Mouse (Mus musculus) testis, adult 2 months (tissue): ENCODE measurements around the gene Clptm1. TPM values are rescaled to one million over a fixed set of nuclear protein-coding genes. Genes with fewer than 3 reads are reported as not detected.

Experiments
- H3K27ac ChIP-seq: fragments of 200-500 bp; 2 replicates; pipeline ENCODE4 v1.5.1; 2012; ENCODE audit warnings: low read depth, low read length; ENCODE audit not compliant: control insufficient read depth, insufficient read depth
- H3K27me3 ChIP-seq: fragments of 200-500 bp; 2 replicates; pipeline ENCODE4 v1.6.1; 2012; ENCODE audit warnings: mild to moderate bottlenecking, low read length, moderate library complexity; ENCODE audit not compliant: control insufficient read depth, insufficient read depth
- H3K36me3 ChIP-seq: fragments of 200-500 bp; 2 replicates; pipeline ENCODE4 v1.6.1; 2012; ENCODE audit warnings: mild to moderate bottlenecking, low read length; ENCODE audit not compliant: control insufficient read depth, insufficient read depth
- H3K4me1 ChIP-seq: fragments of 200-500 bp; 2 replicates; pipeline ENCODE4 v1.6.1; 2012; ENCODE audit warnings: low read length; ENCODE audit not compliant: control insufficient read depth, insufficient read depth
- H3K4me3 ChIP-seq: fragments of 200-500 bp; 2 replicates; pipeline ENCODE4 v1.5.1; 2012; ENCODE audit warnings: low read depth, mild to moderate bottlenecking, low read length, moderate library complexity, mixed read lengths; ENCODE audit not compliant: control insufficient read depth
- CTCF ChIP-seq: fragments of 200-500 bp; IDR thresholded peaks from 2 replicates; pipeline ENCODE4 v1.5.1; 2012; ENCODE audit warnings: low read depth, mild to moderate bottlenecking, inconsistent platforms, low read length, moderate library complexity; ENCODE audit not compliant: control insufficient read depth, insufficient read depth, insufficient replicate concordance
- POLR2A ChIP-seq: fragments of 200-500 bp; IDR thresholded peaks from 2 replicates; pipeline ENCODE4 v1.6.1; 2012; ENCODE audit warnings: low read depth, mild to moderate bottlenecking, inconsistent platforms, low read length, moderate library complexity; ENCODE audit not compliant: control insufficient read depth
- polyA plus RNA-seq: library from polyadenylated mRNA; depleted of rRNA; stranded (reverse); fragments of >200 nt; gene quantifications from 2 replicates; pipeline ENCODE4 v1.2.3, GENCODE M21; 2012; rRNA removed

The Clptm1 gene
- 81.1 and 85.6 TPM in 2 replicates for polyA plus RNA-seq

DNA sequence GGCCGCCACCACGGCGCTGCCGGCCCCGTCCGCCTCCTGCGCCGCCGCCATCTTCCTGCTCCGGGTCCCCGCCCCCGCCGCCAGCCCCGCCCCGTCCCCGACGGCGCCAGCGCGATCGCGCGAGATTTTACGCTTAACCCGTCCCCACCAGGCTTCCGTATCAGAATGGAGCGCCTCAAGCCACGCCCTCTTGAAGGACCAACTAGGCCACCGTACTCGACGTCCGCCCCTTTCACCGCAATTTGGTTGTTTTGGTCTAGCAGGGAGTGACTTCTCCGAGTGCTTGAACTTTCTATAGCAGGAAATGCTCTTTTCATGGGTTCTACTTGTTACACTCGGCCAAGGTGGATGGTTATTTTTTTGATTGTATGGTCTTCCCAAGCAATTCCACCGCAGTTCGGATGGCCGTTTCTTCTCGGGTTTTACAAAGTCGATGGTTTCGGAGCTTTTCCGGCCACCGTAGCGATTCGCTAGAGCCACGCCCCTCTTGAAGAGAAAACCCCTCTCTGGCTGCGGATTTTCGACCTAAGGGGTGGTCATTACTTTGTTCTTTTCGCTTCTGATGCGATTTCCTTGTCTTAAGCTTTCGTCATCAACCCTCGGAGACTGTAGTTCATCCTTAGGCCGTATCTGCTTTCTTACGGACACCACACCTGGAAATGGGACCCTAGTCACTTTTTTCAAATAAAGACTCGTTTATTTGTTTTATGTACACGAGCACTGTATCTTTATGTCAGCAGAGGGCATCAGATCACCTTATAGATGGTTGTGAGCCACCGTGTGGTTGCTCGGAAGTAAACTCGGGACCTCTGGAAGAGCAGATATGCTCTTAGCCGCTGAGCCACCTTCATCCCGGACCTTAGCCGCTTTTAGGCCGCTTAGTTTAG, at the start of gene Clptm1:
TSS of gene Clptm1 (minus strand) at position 79 of the 887 bp plus-strand sequence.
- Histone ChIP-seq H3K4me3 (peak within 1 kb of the TSS; percentile 92), H3K36me3 (no peaks in the 10 kb centered on the region), H3K27ac (peak within 1 kb of the TSS; percentile 99), H3K4me1 (peaks cover 12% of the 10 kb centered on the region), H3K27me3 (no peaks in the 10 kb centered on the region)
- TF ChIP-seq CTCF (no peak), POLR2A (peak; percentile 85)

DNA sequence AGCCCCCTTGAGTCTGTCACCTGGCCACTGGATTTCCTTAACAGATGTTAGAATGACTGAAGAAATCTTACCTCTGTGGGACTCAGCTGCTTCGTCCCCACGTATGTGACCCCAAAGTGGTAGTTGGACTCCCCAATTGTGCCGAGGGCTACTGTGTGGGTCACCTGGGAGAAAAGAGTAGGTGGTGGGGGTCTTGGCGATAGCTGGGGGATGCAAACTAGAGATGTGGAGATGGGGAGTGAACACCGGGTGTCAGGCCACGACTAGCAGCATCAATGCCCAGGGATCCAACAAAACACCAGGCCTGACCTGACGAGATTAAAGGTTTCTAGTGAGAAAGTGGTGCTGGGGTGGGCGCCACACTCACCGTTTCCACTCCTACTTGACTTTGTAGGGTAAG, 48.8 kb upstream of the Clptm1 start:
- Histone ChIP-seq H3K27me3 (no peaks in the 10 kb centered on the region), H3K36me3 (peaks cover 1% of the 10 kb centered on the region), H3K4me1 (no peaks in the 10 kb centered on the region; the same call in none of the 2 replicates), H3K27ac (no peak overlapping the region), H3K4me3 (no peak overlapping the region)
- TF ChIP-seq CTCF (no peak), POLR2A (no peak)

DNA sequence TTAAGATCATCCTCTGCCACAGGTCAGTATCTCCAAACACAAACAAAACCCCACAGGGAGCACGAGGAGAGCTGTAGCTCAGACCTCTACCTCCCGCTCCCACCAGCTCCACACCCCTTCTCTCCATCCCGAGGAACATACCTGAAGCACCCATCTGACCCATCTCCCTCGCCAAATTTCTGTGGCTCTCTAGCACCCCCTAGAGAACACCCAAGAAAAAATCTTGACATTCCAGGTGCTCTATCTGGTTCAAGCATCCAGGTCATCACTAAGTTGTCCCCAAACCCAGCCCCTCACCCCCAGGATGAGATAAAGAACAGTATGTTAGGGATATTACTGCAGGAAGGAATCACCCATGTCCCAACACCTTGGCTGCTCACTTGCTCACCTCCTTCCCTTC, 48.4 kb upstream of the Clptm1 start:
- no peak overlapping the region for H3K4me3 ChIP-seq
- no peaks in the 10 kb centered on the region; the same call in none of the 2 replicates for H3K4me1 ChIP-seq
- H3K27me3 ChIP-seq, result no peaks in the 10 kb centered on the region
- H3K36me3 ChIP-seq, result peaks cover 1% of the 10 kb centered on the region
- no peak overlapping the region for H3K27ac ChIP-seq
- 0 out of 2 replicates have a peak, but pooled peaks have one; percentile 14 for TF ChIP-seq CTCF
- TF ChIP-seq POLR2A, result no peak

DNA sequence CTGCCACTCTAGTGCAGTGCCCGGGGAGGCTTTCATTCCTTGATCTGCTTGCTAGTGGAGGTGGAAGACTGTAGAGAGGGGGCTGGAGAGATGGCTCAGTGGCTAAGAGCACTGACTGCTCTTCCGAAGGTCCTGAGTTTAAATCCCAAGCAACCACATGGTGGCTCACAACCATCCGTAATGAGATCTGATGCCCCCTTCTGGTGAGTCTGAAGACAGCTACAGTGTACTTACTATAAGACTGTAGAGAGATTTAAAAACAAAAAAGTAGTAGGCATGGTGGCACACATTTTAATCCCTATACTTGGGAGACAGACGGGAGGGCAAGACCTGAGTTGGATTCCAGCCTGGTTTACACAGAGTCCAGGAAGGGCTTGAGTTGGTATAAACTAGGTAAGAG, 47.6 kb upstream of the Clptm1 start:
- no peak overlapping the region for H3K4me3 ChIP-seq
- H3K4me1 ChIP-seq, result no peaks in the 10 kb centered on the region; the same call in none of the 2 replicates
- TF ChIP-seq POLR2A (no peak), CTCF (no peak)
- peaks cover 1% of the 10 kb centered on the region for H3K36me3 ChIP-seq
- H3K27me3 ChIP-seq, result no peaks in the 10 kb centered on the region
- H3K27ac ChIP-seq, result no peak overlapping the region

DNA sequence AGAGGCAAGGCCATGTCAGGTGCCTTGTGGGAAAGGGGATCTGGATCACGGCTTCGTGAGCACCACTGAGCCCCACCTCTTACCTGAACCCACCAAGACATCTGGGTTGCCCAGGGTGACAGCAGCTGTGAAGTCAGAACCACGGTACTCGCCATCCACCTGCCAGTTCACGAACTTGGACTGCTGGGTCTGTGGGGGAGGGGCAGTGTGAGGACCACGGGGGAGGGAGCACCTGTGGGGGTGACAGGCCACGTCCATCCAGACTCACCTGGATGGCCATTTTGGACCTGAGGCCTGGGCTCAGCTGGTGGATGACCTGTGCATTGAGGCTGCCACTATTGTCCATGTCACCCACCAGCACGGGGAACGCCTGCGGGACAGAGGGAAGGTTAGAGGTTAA, 45.8 kb upstream of the Clptm1 start:
- Histone ChIP-seq H3K27ac (no peak overlapping the region), H3K4me3 (no peak overlapping the region), H3K4me1 (no peaks in the 10 kb centered on the region; the same call in none of the 2 replicates), H3K36me3 (peaks cover 1% of the 10 kb centered on the region), H3K27me3 (no peaks in the 10 kb centered on the region)
- no peak for TF ChIP-seq CTCF
- TF ChIP-seq POLR2A, result no peak

DNA sequence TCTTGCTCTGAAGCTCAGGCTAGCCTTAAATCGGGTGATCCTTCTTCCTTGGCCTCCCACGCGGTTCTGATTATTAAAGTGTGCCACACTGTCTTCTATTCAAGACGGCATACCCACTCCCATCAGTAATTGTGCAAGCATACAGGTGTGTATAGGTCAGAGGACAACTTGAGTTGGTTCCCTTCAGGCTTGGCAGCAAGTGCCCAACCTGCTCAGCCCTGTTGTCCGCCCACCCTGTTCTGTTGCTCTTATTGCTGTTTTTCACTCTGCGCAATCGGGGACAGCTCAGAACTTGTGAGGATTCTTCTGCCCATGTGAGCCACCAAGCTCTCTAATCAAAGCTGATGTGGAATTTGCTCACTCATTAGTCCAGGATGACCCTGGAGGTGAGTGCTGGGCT, 40.4 kb upstream of the Clptm1 start:
- Histone ChIP-seq H3K27me3 (no peaks in the 10 kb centered on the region), H3K36me3 (no peaks in the 10 kb centered on the region; the same call in none of the 2 replicates), H3K4me3 (no peak overlapping the region), H3K27ac (no peak overlapping the region), H3K4me1 (peaks cover 2% of the 10 kb centered on the region; the same call in 1 of the 2 replicates)
- TF ChIP-seq POLR2A, result no peak
- no peak for TF ChIP-seq CTCF

DNA sequence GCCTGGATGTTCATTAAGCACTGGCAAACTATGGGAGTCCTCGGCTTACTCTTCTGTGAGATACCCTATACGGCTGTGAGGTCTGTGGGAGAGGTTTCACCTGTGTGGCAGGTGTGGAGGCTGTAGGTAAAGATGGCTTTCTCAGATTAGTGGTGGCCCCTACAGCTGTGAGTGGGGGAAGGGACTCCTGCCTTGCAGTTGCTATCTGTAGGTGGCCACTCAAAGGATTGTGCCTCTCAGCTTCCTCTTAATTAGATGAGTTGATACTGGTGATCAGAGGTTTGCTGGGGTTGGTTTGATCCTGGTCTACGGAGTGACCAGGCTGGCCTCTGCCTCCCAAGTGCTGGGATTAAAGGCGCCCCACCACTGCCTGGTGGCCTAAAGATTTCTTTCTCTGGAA, 39.6 kb upstream of the Clptm1 start:
- Histone ChIP-seq H3K4me3 (no peak overlapping the region), H3K4me1 (peaks cover 3% of the 10 kb centered on the region; the same call in 1 of the 2 replicates), H3K36me3 (no peaks in the 10 kb centered on the region; the same call in none of the 2 replicates), H3K27me3 (no peaks in the 10 kb centered on the region), H3K27ac (no peak overlapping the region)
- no peak for TF ChIP-seq CTCF
